Mouse (Mus musculus): ENCODE results near the gene Hcn3. TPM values are rescaled to one million over a fixed set of nuclear protein-coding genes. Genes with fewer than 3 reads are reported as not detected.
A peak's percentile ranks its signal among the peaks of the same experiment; 100 is the strongest.

Gene Hcn3
- polyA plus RNA-seq, 1 experiment from 2014 or later: 6.7 TPM

DNA sequence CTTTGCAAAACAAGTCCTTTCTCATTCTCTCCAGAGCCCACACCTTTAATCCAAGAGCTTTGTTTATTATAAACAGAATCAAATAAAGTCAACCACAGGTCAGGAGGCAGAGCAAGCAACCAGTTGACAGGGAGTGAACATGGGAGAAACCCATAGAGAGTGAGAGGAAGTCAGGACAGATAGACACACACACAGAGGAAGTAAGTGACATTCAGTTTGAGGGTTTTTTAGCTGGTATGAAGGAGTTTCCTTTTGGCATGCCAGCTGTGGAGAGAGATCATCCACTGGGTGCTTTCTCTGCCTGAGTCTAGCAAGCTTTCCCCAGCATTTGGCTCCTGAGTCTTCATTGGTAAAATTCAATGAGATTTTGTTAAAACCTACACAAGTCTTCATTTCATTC lies 53.1 kb downstream of the Hcn3 start:
- H3K9me3 ChIP-seq (ENCODE audit: control insufficient read depth, low read length): no peaks in the 10 kb centered on the region
- no peak overlapping the region for H3K27ac ChIP-seq (ENCODE audit: low read depth, low read length)
- H3K27me3 ChIP-seq (ENCODE audit: control insufficient read depth, insufficient read depth, low read length): no peaks in the 10 kb centered on the region
- H3K4me2 ChIP-seq (ENCODE audit: low read depth, low read length, severe bottlenecking): no peak overlapping the region
- no peaks in the 10 kb centered on the region for H3K36me3 ChIP-seq (ENCODE audit: control insufficient read depth, insufficient read depth, low read length)
- ATAC-seq (replicated peaks; ENCODE audit: low FRiP score) (no peak), DNase-seq (ENCODE audit: low spot score) (no peak)
- H3K9ac ChIP-seq (ENCODE audit: low read length): no peak overlapping the region
- H3K4me3 ChIP-seq (ENCODE audit: low read depth, low read length): no peak overlapping the region
- 0 out of 2 replicates have a peak, but pooled peaks cover 4% of the 10 kb centered on the region for H3K4me1 ChIP-seq (replicated peaks; ENCODE audit: control insufficient read depth, insufficient read depth, low read length)

- Histone ChIP-seq H3K9me3 (ENCODE audit: control insufficient read depth, low read length) (no peaks in the 10 kb centered on the region), H3K27me3 (ENCODE audit: control insufficient read depth, insufficient read depth, low read length) (no peaks in the 10 kb centered on the region), H3K36me3 (ENCODE audit: control insufficient read depth, insufficient read depth, low read length) (peaks cover 3% of the 10 kb centered on the region; the same call in 1 of the 2 replicates), H3K4me2 (ENCODE audit: low read depth, low read length, severe bottlenecking) (no peak overlapping the region), H3K9ac (ENCODE audit: low read length) (no peak overlapping the region), H3K27ac (ENCODE audit: low read depth, low read length) (no peak overlapping the region), H3K4me3 (ENCODE audit: low read depth, low read length) (no peak overlapping the region), H3K4me1 (replicated peaks; ENCODE audit: control insufficient read depth, insufficient read depth, low read length) (peaks cover 11% of the 10 kb centered on the region)
- no peak for DNase-seq (ENCODE audit: low spot score)
- ATAC-seq (replicated peaks; ENCODE audit: low FRiP score): no peak
- 82% methylated on average over 4 of the region's 4 CpGs for WGBS
Observed at GRCm38 (mm10) chr3:89103291-89103595, 56.8 kb downstream of the Hcn3 start.

GRCm38 (mm10) chr3:89102495-89103290 lies 57.3 kb downstream of the Hcn3 start:
- 69% methylated on average over 12 of the region's 12 CpGs for WGBS
- Histone ChIP-seq H3K9ac (ENCODE audit: low read length) (peak overlapping the region; percentile 39; the same call in 1 of the 2 replicates), H3K4me1 (replicated peaks; ENCODE audit: control insufficient read depth, insufficient read depth, low read length) (peaks cover 11% of the 10 kb centered on the region)

DNA sequence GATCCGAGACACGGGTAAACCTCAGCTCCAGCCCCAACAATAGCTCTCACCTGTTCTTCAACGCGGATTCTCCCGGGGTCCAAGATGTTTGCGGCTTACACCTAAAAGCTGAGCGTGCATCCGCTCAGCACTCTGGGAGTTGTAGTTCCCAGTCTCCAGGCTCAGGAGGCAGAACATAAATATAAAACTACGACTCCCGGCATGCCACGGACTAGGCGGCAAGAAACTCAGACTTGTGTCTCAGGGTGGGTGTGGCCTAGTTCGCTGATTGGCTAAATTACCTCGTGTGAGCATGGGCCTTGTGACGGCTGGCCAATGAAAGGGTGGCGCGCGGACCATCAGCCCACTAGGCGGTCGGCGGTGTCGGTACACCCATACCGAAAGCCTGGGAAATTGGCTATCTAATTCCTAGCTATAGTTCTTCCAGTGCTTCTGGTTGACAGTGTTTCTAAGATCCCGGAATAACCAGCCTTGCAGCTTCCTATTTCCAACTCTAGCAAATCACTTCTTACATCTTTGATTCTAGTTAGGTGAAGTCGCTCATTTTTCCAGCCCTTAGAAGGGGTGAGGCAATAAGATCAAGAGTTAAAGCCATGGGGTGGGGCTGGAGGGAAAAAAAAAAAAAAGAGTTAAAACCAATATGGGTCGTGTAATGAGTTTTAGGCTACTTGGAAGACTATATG lies 58.0 kb downstream of the Hcn3 start, which contains the start of gene Fdps:
TSS of gene Fdps (minus strand) at position 148 of the 683 bp plus-strand sequence.
- Histone ChIP-seq H3K9me3 (ENCODE audit: control insufficient read depth, low read length) (no peaks in the 10 kb centered on the region), H3K4me1 (replicated peaks; ENCODE audit: control insufficient read depth, insufficient read depth, low read length) (peaks cover 11% of the 10 kb centered on the region), H3K9ac (ENCODE audit: low read length) (peak within 1 kb of the TSS; percentile 78), H3K4me3 (ENCODE audit: low read depth, low read length) (peak within 1 kb of the TSS; percentile 77), H3K36me3 (ENCODE audit: control insufficient read depth, insufficient read depth, low read length) (peaks cover 3% of the 10 kb centered on the region; the same call in 1 of the 2 replicates), H3K27me3 (ENCODE audit: control insufficient read depth, insufficient read depth, low read length) (no peaks in the 10 kb centered on the region), H3K27ac (ENCODE audit: low read depth, low read length) (peak within 1 kb of the TSS; percentile 76), H3K4me2 (ENCODE audit: low read depth, low read length, severe bottlenecking) (peak within 1 kb of the TSS; percentile 86)
- ATAC-seq (replicated peaks; ENCODE audit: low FRiP score): peak; percentile 99
- DNase-seq (ENCODE audit: low spot score): peak; percentile 95
- WGBS: under 1% methylated on average over 26 of the region's 26 CpGs

More at GRCm38 (mm10) chr3:89102495-89103290, 57.3 kb downstream of the Hcn3 start:
- DNase-seq (ENCODE audit: low spot score) (no peak), ATAC-seq (replicated peaks; ENCODE audit: low FRiP score) (no peak)
- Histone ChIP-seq H3K4me2 (ENCODE audit: low read depth, low read length, severe bottlenecking) (peak overlapping the region; percentile 60), H3K9me3 (ENCODE audit: control insufficient read depth, low read length) (no peaks in the 10 kb centered on the region), H3K36me3 (ENCODE audit: control insufficient read depth, insufficient read depth, low read length) (peaks cover 3% of the 10 kb centered on the region; the same call in 1 of the 2 replicates), H3K27ac (ENCODE audit: low read depth, low read length) (peak overlapping the region; percentile 76), H3K27me3 (ENCODE audit: control insufficient read depth, insufficient read depth, low read length) (no peaks in the 10 kb centered on the region), H3K4me3 (ENCODE audit: low read depth, low read length) (peak overlapping the region; percentile 77)

- Histone ChIP-seq H3K4me1 (replicated peaks; ENCODE audit: control insufficient read depth, insufficient read depth, low read length) (peaks cover 11% of the 10 kb centered on the region), H3K36me3 (ENCODE audit: control insufficient read depth, insufficient read depth, low read length) (peaks cover 3% of the 10 kb centered on the region; the same call in 1 of the 2 replicates), H3K4me2 (ENCODE audit: low read depth, low read length, severe bottlenecking) (peak overlapping the region; percentile 86), H3K9ac (ENCODE audit: low read length) (peak overlapping the region; percentile 78), H3K27ac (ENCODE audit: low read depth, low read length) (0 out of 2 replicates have a peak overlapping the region, but pooled peaks have one; percentile 50), H3K4me3 (ENCODE audit: low read depth, low read length) (peak overlapping the region; percentile 77), H3K27me3 (ENCODE audit: control insufficient read depth, insufficient read depth, low read length) (no peaks in the 10 kb centered on the region), H3K9me3 (ENCODE audit: control insufficient read depth, low read length) (no peaks in the 10 kb centered on the region)
- DNase-seq (ENCODE audit: low spot score) (no peak), ATAC-seq (replicated peaks; ENCODE audit: low FRiP score) (peak; percentile 6; the same call in 1 of the 2 replicates)
- WGBS: under 1% methylated on average over 19 of the region's 19 CpGs
Observed at GRCm38 (mm10) chr3:89101459-89101811, 58.6 kb downstream of the Hcn3 start.

- Histone ChIP-seq H3K9ac (ENCODE audit: low read length) (peak within 1 kb of the TSS; percentile 78), H3K4me3 (ENCODE audit: low read depth, low read length) (peak within 1 kb of the TSS; percentile 77), H3K27me3 (ENCODE audit: control insufficient read depth, insufficient read depth, low read length) (no peaks in the 10 kb centered on the region), H3K4me2 (ENCODE audit: low read depth, low read length, severe bottlenecking) (peak within 1 kb of the TSS; percentile 86), H3K36me3 (ENCODE audit: control insufficient read depth, insufficient read depth, low read length) (peaks cover 3% of the 10 kb centered on the region; the same call in 1 of the 2 replicates), H3K27ac (ENCODE audit: low read depth, low read length) (0 out of 2 replicates have a peak within 1 kb of the TSS, but pooled peaks have one; percentile 50), H3K4me1 (replicated peaks; ENCODE audit: control insufficient read depth, insufficient read depth, low read length) (peaks cover 11% of the 10 kb centered on the region), H3K9me3 (ENCODE audit: control insufficient read depth, low read length) (no peaks in the 10 kb centered on the region)
- DNase-seq (ENCODE audit: low spot score): peak; percentile 54
- ATAC-seq (replicated peaks; ENCODE audit: low FRiP score): no peak
- 53% methylated on average over 7 of the region's 7 CpGs for WGBS
Observed at GRCm38 (mm10) chr3:89100811-89101210, 59.2 kb downstream of the Hcn3 start, which contains the start of gene Gm43738. TSS of gene Gm43738 (minus strand) at chr3:89101099.

Other genes with a start within 250 kb of the Hcn3 start
- gene Msto1, start 246.2 kb downstream of the Hcn3 start, polyA plus RNA-seq (2014; fragmentation: Nextera tagmentation; extraction: Ambion mirVana): 53.5 and 54.2 TPM in 2 replicates
- gene Ash1l, start 209.6 kb downstream of the Hcn3 start, polyA plus RNA-seq (2014; fragmentation: Nextera tagmentation; extraction: Ambion mirVana): 17.4 and 20.7 TPM in 2 replicates
- 134 and 146 TPM in 2 replicates for gene Dap3, start 209.0 kb downstream of the Hcn3 start, polyA plus RNA-seq (2014; fragmentation: Nextera tagmentation; extraction: Ambion mirVana)
- gene Rusc1, start 66.9 kb downstream of the Hcn3 start, polyA plus RNA-seq (2014; fragmentation: Nextera tagmentation; extraction: Ambion mirVana): 23.9 and 24.5 TPM in 2 replicates
- not detected in 2 replicates for gene Gm43738, start 59.1 kb downstream of the Hcn3 start, polyA plus RNA-seq (2014; fragmentation: Nextera tagmentation; extraction: Ambion mirVana)
- 332 and 356 TPM in 2 replicates for gene Fdps, start 58.2 kb downstream of the Hcn3 start, polyA plus RNA-seq (2014; fragmentation: Nextera tagmentation; extraction: Ambion mirVana)
- gene Pklr, start 24.1 kb downstream of the Hcn3 start, polyA plus RNA-seq (2014; fragmentation: Nextera tagmentation; extraction: Ambion mirVana): 2.1 and 2.8 TPM in 2 replicates
- 34.7 and 40.8 TPM in 2 replicates for gene Clk2, start 4.6 kb upstream of the Hcn3 start, polyA plus RNA-seq (2014; fragmentation: Nextera tagmentation; extraction: Ambion mirVana)
- gene Scamp3, start 17.3 kb upstream of the Hcn3 start, polyA plus RNA-seq (2014; fragmentation: Nextera tagmentation; extraction: Ambion mirVana): 92.5 and 107 TPM in 2 replicates
- gene Fam189b, start 22.9 kb upstream of the Hcn3 start, polyA plus RNA-seq (2014; fragmentation: Nextera tagmentation; extraction: Ambion mirVana): 26.3 and 27.8 TPM in 2 replicates
- 32.4 and 37.7 TPM in 2 replicates for gene Gba, start 42.7 kb upstream of the Hcn3 start, polyA plus RNA-seq (2014; fragmentation: Nextera tagmentation; extraction: Ambion mirVana)
- 63.3 and 69.9 TPM in 2 replicates for gene Thbs3, start 55.0 kb upstream of the Hcn3 start, polyA plus RNA-seq (2014; fragmentation: Nextera tagmentation; extraction: Ambion mirVana)
- 194 and 213 TPM in 2 replicates for gene Mtx1, start 66.9 kb upstream of the Hcn3 start, polyA plus RNA-seq (2014; fragmentation: Nextera tagmentation; extraction: Ambion mirVana)
- gene Muc1, start 68.9 kb upstream of the Hcn3 start, polyA plus RNA-seq (2014; fragmentation: Nextera tagmentation; extraction: Ambion mirVana): 2.0 and 3.4 TPM in 2 replicates
- gene Krtcap2, start 85.8 kb upstream of the Hcn3 start, polyA plus RNA-seq (2014; fragmentation: Nextera tagmentation; extraction: Ambion mirVana): 237 and 252 TPM in 2 replicates
- gene Trim46, start 86.1 kb upstream of the Hcn3 start, polyA plus RNA-seq (2014; fragmentation: Nextera tagmentation; extraction: Ambion mirVana): 11.9 and 13.5 TPM in 2 replicates
- gene Dpm3, start 99.2 kb upstream of the Hcn3 start, polyA plus RNA-seq (2014; fragmentation: Nextera tagmentation; extraction: Ambion mirVana): 79.0 and 83.9 TPM in 2 replicates
- gene Slc50a1, start 110.4 kb upstream of the Hcn3 start, polyA plus RNA-seq (2014; fragmentation: Nextera tagmentation; extraction: Ambion mirVana): 28.4 and 31.8 TPM in 2 replicates
- 10.8 and 11.4 TPM in 2 replicates for gene Efna1, start 120.9 kb upstream of the Hcn3 start, polyA plus RNA-seq (2014; fragmentation: Nextera tagmentation; extraction: Ambion mirVana)
- gene Efna3, start 162.8 kb upstream of the Hcn3 start, polyA plus RNA-seq (2014; fragmentation: Nextera tagmentation; extraction: Ambion mirVana): 6.6 and 7.7 TPM in 2 replicates
- gene Efna4, start 177.8 kb upstream of the Hcn3 start, polyA plus RNA-seq (2014; fragmentation: Nextera tagmentation; extraction: Ambion mirVana): 17.1 and 20.7 TPM in 2 replicates
- gene Adam15, start 189.8 kb upstream of the Hcn3 start, polyA plus RNA-seq (2014; fragmentation: Nextera tagmentation; extraction: Ambion mirVana): 27.9 and 28.4 TPM in 2 replicates
- gene Dcst2, start 201.8 kb upstream of the Hcn3 start, polyA plus RNA-seq (2014; fragmentation: Nextera tagmentation; extraction: Ambion mirVana): 0.13 TPM in 1 of 2 replicates, not detected in the other
- 0.08 and 0.15 TPM in 2 replicates for gene Dcst1, start 205.1 kb upstream of the Hcn3 start, polyA plus RNA-seq (2014; fragmentation: Nextera tagmentation; extraction: Ambion mirVana)
- 1.3 and 1.4 TPM in 2 replicates for gene Zbtb7b, start 234.6 kb upstream of the Hcn3 start, polyA plus RNA-seq (2014; fragmentation: Nextera tagmentation; extraction: Ambion mirVana)
- gene Lenep, start 242.6 kb upstream of the Hcn3 start, polyA plus RNA-seq (2014; fragmentation: Nextera tagmentation; extraction: Ambion mirVana): 0.91 and 1.9 TPM in 2 replicates

Measured in forebrain, embryonic 11.5 days (tissue).